Mouse (Mus musculus) intestine, embryonic 14.5 days (tissue): ENCODE measurements around the gene Ptprn2. TPM values are rescaled to one million over a fixed set of nuclear protein-coding genes. Genes with fewer than 3 reads are reported as not detected.

Source experiments
- ATAC-seq: fragments of 200-750 bp; cut with Nextera tagmentation; replicated peaks from 2 replicates; pipeline ENCODE4 v1.8.0; 2017; ENCODE audit warnings: low read depth, moderate number of reproducible peaks, moderate TSS enrichment, moderate library complexity; ENCODE audit not compliant: low FRiP score, low TSS enrichment
- DNase-seq: peaks from one replicate; pipeline ENCODE4 v3.0.0-alpha.2; 2018; ENCODE audit warnings: low spot score
- H3K27ac ChIP-seq: fragments of 300-500 bp; sonication (generic); 2 replicates; pipeline ENCODE4 v1.5.1; 2014; ENCODE audit warnings: low read depth, mild to moderate bottlenecking, control low read depth
- H3K27me3 ChIP-seq: fragments of 300-500 bp; sonication (generic); replicated peaks from 2 replicates; pipeline ENCODE4 v1.6.1; 2014; ENCODE audit warnings: low read length, control low read depth; ENCODE audit not compliant: control insufficient read depth, insufficient read depth
- H3K36me3 ChIP-seq: fragments of 300-500 bp; sonication (generic); 2 replicates; pipeline ENCODE4 v1.6.1; 2014; ENCODE audit warnings: low read length, control low read depth; ENCODE audit not compliant: control insufficient read depth, insufficient read depth
- H3K4me1 ChIP-seq: fragments of 300-500 bp; sonication (generic); replicated peaks from 2 replicates; pipeline ENCODE4 v1.6.1; 2014; ENCODE audit warnings: low read length, control low read depth, mixed read lengths; ENCODE audit not compliant: control insufficient read depth, insufficient read depth
- H3K4me2 ChIP-seq: fragments of 300-500 bp; sonication (generic); 2 replicates; pipeline ENCODE4 v1.6.1; 2014; ENCODE audit warnings: low read length
- H3K4me3 ChIP-seq: fragments of 300-500 bp; sonication (generic); 2 replicates; pipeline ENCODE4 v1.5.1; 2014; ENCODE audit warnings: low read depth, low read length, control low read depth, mixed read lengths
- H3K9ac ChIP-seq: fragments of 300-500 bp; sonication (generic); 2 replicates; pipeline ENCODE4 v1.6.1; 2014; ENCODE audit warnings: mild to moderate bottlenecking, low read length
- H3K9me3 ChIP-seq: fragments of 300-500 bp; sonication (generic); 2 replicates; pipeline ENCODE4 v1.6.1; 2016; ENCODE audit warnings: low read length, control low read depth; ENCODE audit not compliant: control insufficient read depth
- WGBS: fragments of 180-500 bp; shearing (Covaris S2); extraction: QIAGEN DNeasy Blood & Tissue Kit; methylation state at CpG from one replicate; pipeline ENCODE4 v1.1.7; 2014; 5-methylcytosine and 5-hydroxymethylcytosine counted together
- polyA plus RNA-seq: library from polyadenylated mRNA; unstranded; fragments of >200 nt; fragmentation: Nextera tagmentation; extraction: Ambion mirVana; gene quantifications from 2 replicates; pipeline ENCODE4 v1.2.1, GENCODE M21; 2014

Gene Ptprn2
- polyA plus RNA-seq, 1 experiment from 2014 or later: 2.0 TPM

DNA sequence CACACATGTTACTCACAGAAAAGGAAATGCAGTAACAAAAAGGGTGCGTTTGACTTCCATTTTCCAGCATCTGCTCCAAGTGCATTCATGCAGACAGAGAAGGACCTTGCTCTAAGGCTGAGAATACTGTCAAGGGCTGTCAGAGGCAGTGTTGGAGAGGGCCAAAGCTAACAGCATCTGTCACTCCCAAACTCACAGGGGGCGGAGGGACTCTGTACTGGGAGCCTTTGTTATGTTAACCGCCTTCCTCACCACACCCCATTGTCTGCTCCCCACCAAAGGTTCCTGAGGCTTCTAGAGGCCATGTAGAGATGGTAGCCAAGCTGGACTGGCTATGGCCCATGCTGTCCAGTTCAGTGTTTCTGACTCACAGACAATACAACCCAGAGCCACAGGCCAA is 553.9 kb downstream of the Ptprn2 start:
- H3K27ac ChIP-seq: no peak overlapping the region
- no peaks in the 10 kb centered on the region for H3K36me3 ChIP-seq
- H3K27me3 ChIP-seq: no peaks in the 10 kb centered on the region
- no peaks in the 10 kb centered on the region for H3K4me1 ChIP-seq
- ATAC-seq (no peak), DNase-seq (no peak)
- H3K4me3 ChIP-seq: no peak overlapping the region
- no peak overlapping the region for H3K4me2 ChIP-seq
- 51% methylated on average over 3 of the region's 3 CpGs for WGBS
- H3K9ac ChIP-seq: no peak overlapping the region
- 0 out of 2 replicates have a peak, but pooled peaks cover 2% of the 10 kb centered on the region for H3K9me3 ChIP-seq

DNA sequence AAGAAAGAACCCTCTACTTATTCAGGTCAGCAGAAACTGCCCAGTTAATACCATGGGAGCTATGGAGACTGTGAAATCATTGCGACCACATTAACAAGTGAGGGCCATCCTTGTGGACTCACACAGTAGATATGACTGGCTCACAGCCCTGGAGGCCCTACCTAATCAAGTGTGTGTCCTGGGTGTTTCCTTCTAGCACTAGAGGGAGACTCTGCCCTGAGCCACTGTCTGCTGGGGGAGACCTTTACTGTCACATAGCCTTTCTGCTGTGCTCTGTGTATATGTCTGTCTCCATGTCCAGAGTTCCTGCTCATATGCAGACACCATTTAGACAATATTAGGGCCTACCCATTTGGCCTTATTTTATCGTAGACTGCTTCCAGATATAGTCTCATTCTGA is 555.9 kb downstream of the Ptprn2 start:
- no peaks in the 10 kb centered on the region for H3K27me3 ChIP-seq
- ATAC-seq (no peak), DNase-seq (no peak)
- WGBS: 95% methylated on average over 2 of the region's 2 CpGs
- no peak overlapping the region for H3K4me2 ChIP-seq
- H3K4me3 ChIP-seq: no peak overlapping the region
- H3K36me3 ChIP-seq: no peaks in the 10 kb centered on the region
- 0 out of 2 replicates have a peak, but pooled peaks cover 2% of the 10 kb centered on the region for H3K9me3 ChIP-seq
- H3K9ac ChIP-seq: no peak overlapping the region
- H3K4me1 ChIP-seq: no peaks in the 10 kb centered on the region
- H3K27ac ChIP-seq: no peak overlapping the region

DNA sequence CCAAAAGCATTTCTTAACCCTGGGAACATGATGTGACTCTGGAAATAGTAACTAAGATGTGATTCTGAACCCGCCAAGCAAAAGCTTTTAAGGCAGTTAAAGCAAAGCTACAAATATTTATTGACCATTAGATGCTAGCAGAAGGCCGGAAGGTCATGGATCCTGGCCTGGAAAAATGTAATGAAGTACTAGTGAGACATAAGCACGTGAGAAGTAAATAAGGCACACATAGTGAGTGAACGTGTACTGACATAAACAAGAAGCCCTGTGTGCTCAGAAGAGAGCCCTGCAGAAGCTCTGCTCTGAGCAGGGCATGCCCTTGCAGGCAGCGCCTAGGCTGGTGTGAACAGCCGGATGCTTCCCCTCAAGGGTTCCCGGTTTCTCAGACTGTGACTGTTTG is 557.2 kb downstream of the Ptprn2 start:
- DNase-seq: no peak
- no peak overlapping the region for H3K4me2 ChIP-seq
- 0 out of 2 replicates have a peak, but pooled peaks cover 2% of the 10 kb centered on the region for H3K9me3 ChIP-seq
- H3K27ac ChIP-seq: no peak overlapping the region
- H3K4me3 ChIP-seq: no peak overlapping the region
- H3K9ac ChIP-seq: no peak overlapping the region
- no peaks in the 10 kb centered on the region for H3K27me3 ChIP-seq
- no peaks in the 10 kb centered on the region for H3K36me3 ChIP-seq
- 0 out of 2 replicates have a peak, but pooled peaks cover 1% of the 10 kb centered on the region for H3K4me1 ChIP-seq
- no peak for ATAC-seq
- 44% methylated on average over 7 of the region's 7 CpGs for WGBS

DNA sequence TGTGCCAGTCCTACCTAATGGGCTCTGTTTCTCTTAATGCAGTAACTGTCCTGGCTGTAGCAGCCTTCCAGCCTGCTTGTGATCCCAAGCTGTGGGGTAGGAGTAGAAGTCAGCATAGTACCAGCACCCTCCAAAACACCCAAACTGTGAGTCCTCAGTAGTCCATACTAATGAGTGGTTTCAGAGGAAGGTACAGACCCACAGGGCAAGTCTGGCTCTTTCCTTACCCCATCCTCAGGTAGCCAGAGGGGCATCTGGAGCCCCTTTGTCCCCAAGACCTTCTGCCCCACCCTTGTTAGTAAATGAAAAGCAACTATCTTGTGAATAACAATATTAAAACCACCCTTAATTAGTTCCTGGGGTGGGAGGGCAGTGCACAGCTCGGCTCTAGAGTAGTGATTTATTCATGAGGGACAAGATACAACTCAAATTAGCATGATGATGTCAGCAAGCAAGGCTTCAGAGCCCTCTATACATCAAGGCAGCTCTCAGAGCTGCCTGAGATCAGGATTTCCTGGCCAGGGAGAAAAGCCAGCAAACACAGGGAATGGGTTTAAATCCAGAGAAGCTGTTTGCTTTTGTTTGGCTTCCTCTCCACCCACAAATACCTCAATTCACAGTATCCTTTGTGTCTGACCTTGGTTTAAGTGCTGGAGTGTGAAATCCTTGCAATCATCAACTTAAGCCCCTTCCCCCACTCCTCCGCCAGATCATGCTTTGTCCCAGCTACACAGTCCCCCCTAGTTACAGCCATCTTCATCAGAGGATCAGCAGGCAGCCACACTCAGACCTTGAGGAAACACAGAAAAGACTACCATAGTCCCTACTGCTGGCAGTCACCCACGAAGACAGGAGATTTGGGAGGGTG is 562.1 kb downstream of the Ptprn2 start:
- ATAC-seq (no peak), DNase-seq (no peak)
- H3K4me2 ChIP-seq: no peak overlapping the region
- no peaks in the 10 kb centered on the region for H3K36me3 ChIP-seq
- 13% methylated on average over 3 of the region's 3 CpGs for WGBS
- no peaks in the 10 kb centered on the region for H3K27me3 ChIP-seq
- H3K27ac ChIP-seq: no peak overlapping the region
- peaks cover 4% of the 10 kb centered on the region; the same call in 1 of the 2 replicates for H3K4me1 ChIP-seq
- H3K9me3 ChIP-seq: no peaks in the 10 kb centered on the region
- no peak overlapping the region for H3K9ac ChIP-seq
- H3K4me3 ChIP-seq: no peak overlapping the region

GRCm38 (mm10) chr12:117049829-117050228 is 564.3 kb downstream of the Ptprn2 start:
- Histone ChIP-seq H3K9me3 (no peaks in the 10 kb centered on the region), H3K27me3 (no peaks in the 10 kb centered on the region), H3K27ac (no peak overlapping the region), H3K4me1 (peaks cover 4% of the 10 kb centered on the region; the same call in 1 of the 2 replicates), H3K4me2 (no peak overlapping the region), H3K9ac (no peak overlapping the region), H3K4me3 (no peak overlapping the region), H3K36me3 (no peaks in the 10 kb centered on the region)
- WGBS: 84% methylated on average over 10 of the region's 10 CpGs
- ATAC-seq (no peak), DNase-seq (no peak)

DNA sequence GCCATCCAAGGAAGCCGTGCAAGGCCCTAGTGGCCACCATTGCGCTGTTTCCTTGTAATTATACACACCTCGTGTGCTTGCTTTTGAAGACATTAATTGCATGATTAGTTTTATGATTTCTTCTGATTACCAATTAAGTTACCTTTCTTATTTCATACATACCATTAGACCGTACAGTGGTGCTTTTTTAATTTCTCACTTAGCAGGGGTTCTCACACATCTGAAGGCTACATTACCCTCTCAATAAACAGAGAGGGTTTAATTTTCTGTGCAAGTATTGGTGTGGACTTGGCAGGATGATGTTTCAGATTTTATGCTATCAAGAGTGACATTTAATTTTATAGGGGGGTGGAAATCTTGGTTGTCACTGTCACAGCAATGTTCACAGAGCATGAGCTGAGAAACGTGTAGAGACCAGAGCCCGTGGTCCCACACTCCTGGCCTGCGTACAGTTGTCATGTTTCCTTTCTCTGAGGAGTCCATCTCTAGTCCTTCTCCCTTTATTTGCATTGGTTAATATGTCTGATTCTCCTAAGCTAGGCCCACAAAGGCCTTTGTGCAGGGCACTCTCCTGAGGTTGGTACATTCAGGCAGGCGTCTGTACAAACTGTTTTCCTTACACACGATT is 567.8 kb downstream of the Ptprn2 start:
- Histone ChIP-seq H3K36me3 (no peaks in the 10 kb centered on the region), H3K27me3 (no peaks in the 10 kb centered on the region), H3K4me1 (no peaks in the 10 kb centered on the region), H3K9me3 (no peaks in the 10 kb centered on the region), H3K9ac (no peak overlapping the region), H3K4me2 (peak overlapping the region; percentile 38; the same call in 1 of the 2 replicates), H3K27ac (no peak overlapping the region), H3K4me3 (no peak overlapping the region)
- 69% methylated on average over 9 of the region's 9 CpGs for WGBS
- ATAC-seq (peak; percentile 36; the same call in 1 of the 2 replicates), DNase-seq (no peak)

GRCm38 (mm10) chr12:117053851-117054769 is 568.6 kb downstream of the Ptprn2 start:
- 31% methylated on average over 21 of the region's 21 CpGs for WGBS
- no peak overlapping the region for H3K4me3 ChIP-seq
- peak; percentile 43; the same call in 1 of the 2 replicates for ATAC-seq

DNA sequence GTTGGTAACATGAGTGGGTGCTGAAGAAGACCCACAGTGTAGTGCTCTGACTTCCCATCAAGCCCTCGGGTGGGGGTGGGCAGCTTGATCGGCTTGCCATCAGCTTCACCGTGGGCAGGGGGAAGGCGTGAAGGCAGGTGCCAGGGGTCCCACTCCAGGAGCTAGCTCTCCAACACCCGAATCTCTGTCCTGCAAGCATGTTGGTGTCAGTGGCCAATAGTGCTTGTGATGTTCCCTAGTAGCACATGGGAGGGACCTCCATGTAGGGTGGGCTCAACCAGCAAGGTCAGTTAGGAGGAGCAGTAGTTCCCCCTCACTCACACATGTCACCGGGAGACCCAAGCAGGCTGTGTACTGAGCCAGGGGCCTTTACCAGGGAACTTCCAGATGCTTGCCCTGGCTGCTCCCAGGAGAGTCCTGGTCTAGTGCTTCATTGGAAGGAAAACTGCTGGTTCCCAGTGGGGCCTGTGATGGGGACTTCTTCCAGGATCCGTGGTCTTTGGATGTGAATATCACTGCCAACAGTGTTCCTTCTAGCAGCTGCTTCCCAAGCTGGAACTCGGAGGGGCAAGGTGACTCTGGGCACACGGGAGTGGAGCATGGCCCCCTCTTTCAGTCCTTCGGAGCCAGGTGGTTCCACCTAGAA is 569.5 kb downstream of the Ptprn2 start:
- no peaks in the 10 kb centered on the region for H3K36me3 ChIP-seq
- no peak overlapping the region for H3K4me2 ChIP-seq
- 83% methylated on average over 10 of the region's 10 CpGs for WGBS
- no peak overlapping the region for H3K9ac ChIP-seq
- no peaks in the 10 kb centered on the region for H3K9me3 ChIP-seq
- ATAC-seq (no peak), DNase-seq (no peak)
- no peak overlapping the region for H3K27ac ChIP-seq
- H3K4me3 ChIP-seq: no peak overlapping the region
- H3K4me1 ChIP-seq: no peaks in the 10 kb centered on the region
- no peaks in the 10 kb centered on the region for H3K27me3 ChIP-seq

More at GRCm38 (mm10) chr12:117053851-117054769, 568.6 kb downstream of the Ptprn2 start:
- H3K9ac ChIP-seq: no peak overlapping the region
- no peak for DNase-seq
- no peaks in the 10 kb centered on the region for H3K4me1 ChIP-seq
- no peaks in the 10 kb centered on the region for H3K9me3 ChIP-seq
- peak overlapping the region; percentile 38 for H3K4me2 ChIP-seq
- no peaks in the 10 kb centered on the region for H3K36me3 ChIP-seq
- H3K27ac ChIP-seq: no peak overlapping the region
- H3K27me3 ChIP-seq: no peaks in the 10 kb centered on the region
